Mouse (Mus musculus) embryonic facial prominence, embryonic 12.5 days (tissue): ENCODE measurements at regions not wholly inside any gene's neighbourhood (a gene's known extent, or its start where the extent isn't known, plus 50 kb on each side); places are given as distances from the start of the nearest gene placed in this dataset.
A peak's percentile ranks its signal among the peaks of the same experiment; 100 is the strongest.

Source experiments
- ATAC-seq: fragments of 200-750 bp; cut with Nextera tagmentation; 2 replicates; pipeline ENCODE4 v1.8.0; 2017; ENCODE audit not compliant: insufficient number of reproducible peaks, insufficient read depth, low FRiP score, low TSS enrichment
- H3K27ac ChIP-seq: fragments of 300-500 bp; sonication (generic); 2 replicates; pipeline ENCODE4 v1.5.1; 2016; ENCODE audit warnings: mild to moderate bottlenecking
- H3K27me3 ChIP-seq: fragments of 300-500 bp; sonication (generic); 2 replicates; pipeline ENCODE4 v1.6.1; 2016; ENCODE audit warnings: mild to moderate bottlenecking, moderate library complexity
- H3K36me3 ChIP-seq: fragments of 300-500 bp; sonication (generic); 2 replicates; pipeline ENCODE4 v1.6.1; 2016; ENCODE audit warnings: mild to moderate bottlenecking
- H3K4me1 ChIP-seq: fragments of 300-500 bp; sonication (generic); 2 replicates; pipeline ENCODE4 v1.6.1; 2016
- H3K4me2 ChIP-seq: fragments of 300-500 bp; sonication (generic); replicated peaks from 2 replicates; pipeline ENCODE4 v1.6.1; 2016; ENCODE audit warnings: mild to moderate bottlenecking, moderate library complexity
- H3K4me3 ChIP-seq: fragments of 300-500 bp; sonication (generic); 2 replicates; pipeline ENCODE4 v1.5.1; 2016; ENCODE audit warnings: mild to moderate bottlenecking
- H3K9ac ChIP-seq: fragments of 300-500 bp; sonication (generic); 2 replicates; pipeline ENCODE4 v1.6.1; 2016; ENCODE audit warnings: mild to moderate bottlenecking, moderate library complexity
- H3K9me3 ChIP-seq: fragments of 300-500 bp; sonication (generic); 2 replicates; pipeline ENCODE4 v1.6.1; 2016; ENCODE audit warnings: mild to moderate bottlenecking, moderate library complexity
- WGBS: fragments of 180-500 bp; shearing (Covaris S2); methylation state at CpG from one replicate; pipeline ENCODE4 v1.1.7; 2016; 5-methylcytosine and 5-hydroxymethylcytosine counted together

DNA sequence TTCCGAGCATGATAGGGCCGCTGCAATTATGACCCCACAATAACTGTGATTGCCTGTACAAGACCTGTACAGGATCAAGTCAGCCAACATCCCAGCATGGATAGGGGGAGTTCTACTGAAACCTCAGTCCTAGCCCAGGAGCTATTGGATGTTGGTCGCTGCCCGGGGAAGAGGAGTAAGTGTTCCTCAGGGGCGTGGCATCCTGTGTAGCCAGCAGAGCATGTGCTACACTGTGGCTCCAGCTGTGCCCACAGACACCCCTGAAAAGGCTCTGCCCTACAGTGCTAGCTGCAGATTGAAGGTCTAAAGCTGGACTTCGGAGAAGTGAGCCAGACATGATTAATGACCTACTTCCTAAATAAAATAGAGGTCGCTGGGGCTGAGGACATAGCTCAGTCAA is 317.5 kb upstream of the 3110018I06Rik start:
- Histone ChIP-seq H3K27me3 (no peaks in the 10 kb centered on the region), H3K4me2 (no peak overlapping the region), H3K9ac (no peak overlapping the region), H3K36me3 (no peaks in the 10 kb centered on the region), H3K27ac (no peak overlapping the region), H3K4me1 (no peaks in the 10 kb centered on the region), H3K9me3 (no peaks in the 10 kb centered on the region), H3K4me3 (no peak overlapping the region)
- no peak for ATAC-seq
- 78% methylated on average over 7 of the region's 7 CpGs for WGBS

DNA sequence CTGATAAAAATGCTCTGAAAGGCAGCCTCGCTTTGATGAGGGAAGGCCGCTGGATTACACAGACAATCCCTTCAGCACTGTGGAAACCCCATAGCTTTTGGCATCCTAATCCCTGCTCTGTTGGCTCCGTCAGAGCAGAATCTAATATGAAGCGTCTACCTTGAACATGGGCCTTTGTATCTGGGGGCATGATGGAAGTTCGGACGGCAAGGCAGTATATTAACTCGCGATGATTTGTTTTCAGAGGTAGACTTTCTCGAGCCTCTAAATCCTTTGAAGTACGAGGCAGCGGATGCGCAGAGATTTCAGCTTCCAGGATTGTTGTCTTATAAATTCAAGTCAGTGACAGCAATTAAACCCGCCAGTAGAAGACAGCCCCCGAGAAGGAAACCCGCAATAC is 316.8 kb upstream of the 3110018I06Rik start:
- WGBS, result 85% methylated on average over 15 of the region's 15 CpGs
- H3K9ac ChIP-seq, result no peak overlapping the region
- ATAC-seq, result no peak

DNA sequence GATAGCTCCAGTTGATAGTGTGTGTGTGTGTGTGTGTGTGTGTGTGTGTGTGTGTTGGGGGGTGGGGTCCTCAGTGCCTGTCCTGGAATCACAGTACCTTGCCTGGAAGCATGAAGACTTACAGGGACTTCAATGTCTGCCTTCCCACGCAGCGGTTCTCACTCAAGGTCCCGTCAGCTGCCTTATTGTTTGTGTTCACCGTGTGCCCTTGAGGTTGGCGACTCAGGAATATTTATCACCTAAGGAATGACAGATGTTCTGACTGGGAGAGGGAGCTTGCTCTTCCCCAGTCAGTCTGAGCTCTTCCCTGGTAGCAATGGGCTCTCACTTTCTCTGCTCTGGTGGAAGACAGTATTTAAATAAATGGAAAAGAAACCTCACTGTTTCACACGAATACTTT is 309.8 kb upstream of the 3110018I06Rik start:
- Histone ChIP-seq H3K27me3 (no peaks in the 10 kb centered on the region), H3K4me1 (no peaks in the 10 kb centered on the region; the same call in 1 of the 2 replicates), H3K9ac (no peak overlapping the region), H3K36me3 (no peaks in the 10 kb centered on the region), H3K4me3 (no peak overlapping the region), H3K9me3 (no peaks in the 10 kb centered on the region), H3K4me2 (no peak overlapping the region), H3K27ac (no peak overlapping the region)
- WGBS, result 75% methylated on average over 6 of the region's 6 CpGs
- ATAC-seq, result no peak

More for the DNA sequence above, 316.8 kb upstream of the 3110018I06Rik start:
- Histone ChIP-seq H3K4me3 (no peak overlapping the region), H3K27ac (no peak overlapping the region), H3K4me2 (no peak overlapping the region), H3K36me3 (no peaks in the 10 kb centered on the region), H3K4me1 (no peaks in the 10 kb centered on the region), H3K27me3 (no peaks in the 10 kb centered on the region), H3K9me3 (no peaks in the 10 kb centered on the region)

DNA sequence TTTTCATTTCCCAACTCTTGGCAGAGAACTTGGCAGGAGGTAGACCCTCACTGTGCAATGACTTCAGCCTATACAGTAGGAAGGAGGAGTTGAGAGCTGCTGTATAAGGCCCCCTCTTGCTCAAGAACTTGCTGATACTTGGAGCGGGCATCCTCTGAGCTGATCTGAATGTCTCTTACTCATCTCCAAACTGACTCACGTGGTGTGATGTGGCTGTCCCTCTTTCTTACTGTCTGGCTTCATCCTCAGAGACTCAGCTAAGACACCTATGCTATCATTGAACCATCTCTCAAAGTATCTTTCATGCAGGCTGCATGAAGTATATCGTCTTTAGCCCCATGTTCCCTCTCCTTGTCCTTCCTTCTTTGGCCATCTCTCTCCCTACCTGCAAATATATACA is 307.9 kb upstream of the 3110018I06Rik start:
- Histone ChIP-seq H3K27ac (no peak overlapping the region), H3K4me1 (no peaks in the 10 kb centered on the region; the same call in 1 of the 2 replicates), H3K27me3 (no peaks in the 10 kb centered on the region), H3K4me2 (no peak overlapping the region), H3K9ac (no peak overlapping the region), H3K9me3 (no peaks in the 10 kb centered on the region), H3K36me3 (no peaks in the 10 kb centered on the region), H3K4me3 (no peak overlapping the region)
- no peak for ATAC-seq
- WGBS, result 78% methylated on average over 3 of the region's 3 CpGs

- Histone ChIP-seq H3K4me1 (no peaks in the 10 kb centered on the region; the same call in 1 of the 2 replicates), H3K9me3 (no peaks in the 10 kb centered on the region), H3K27ac (no peak overlapping the region), H3K27me3 (no peaks in the 10 kb centered on the region), H3K36me3 (no peaks in the 10 kb centered on the region), H3K4me3 (no peak overlapping the region), H3K4me2 (no peak overlapping the region), H3K9ac (no peak overlapping the region)
- no peak for ATAC-seq
- 72% methylated on average over 9 of the region's 9 CpGs for WGBS
These were observed 307.1 kb upstream of the 3110018I06Rik start for GRCm38 (mm10) chr12:107181291-107181690.

DNA sequence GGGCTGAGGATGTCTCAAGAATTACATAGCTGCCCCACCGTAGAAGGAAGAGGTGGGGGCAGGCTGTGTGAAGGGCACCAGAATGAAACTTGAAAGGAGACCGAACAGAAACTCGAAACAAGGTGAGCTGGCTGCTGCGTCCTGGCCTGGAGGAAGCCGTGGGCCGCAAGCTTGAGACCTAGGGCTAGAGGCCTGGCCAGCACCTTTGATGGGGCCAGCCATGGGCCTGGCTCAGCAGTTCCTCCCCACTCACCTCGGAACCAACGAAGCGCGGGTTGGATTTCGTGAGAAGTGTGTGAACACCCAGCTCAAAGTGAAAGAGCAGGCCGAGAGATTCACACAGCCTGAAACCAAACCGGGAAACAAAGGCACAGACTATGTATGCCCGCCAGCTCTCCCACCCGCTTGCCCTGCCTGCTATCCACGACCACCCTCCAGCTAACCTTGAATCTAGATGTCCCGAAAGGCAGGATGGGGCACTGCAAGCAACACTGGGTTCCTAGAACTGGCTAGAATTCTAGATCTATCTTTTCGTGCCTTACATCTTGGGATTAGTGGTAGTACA is 306.3 kb upstream of the 3110018I06Rik start:
- Histone ChIP-seq H3K27me3 (no peaks in the 10 kb centered on the region), H3K9ac (no peak overlapping the region), H3K4me1 (no peaks in the 10 kb centered on the region; the same call in 1 of the 2 replicates), H3K4me3 (no peak overlapping the region), H3K36me3 (no peaks in the 10 kb centered on the region), H3K4me2 (no peak overlapping the region), H3K27ac (no peak overlapping the region), H3K9me3 (no peaks in the 10 kb centered on the region)
- ATAC-seq, result no peak
- 91% methylated on average over 18 of the region's 18 CpGs for WGBS

- WGBS, result 54% methylated on average over 9 of the region's 9 CpGs
- H3K36me3 ChIP-seq, result no peaks in the 10 kb centered on the region
- peak overlapping the region; percentile 20; the same call in 1 of the 2 replicates for H3K4me2 ChIP-seq
- H3K27me3 ChIP-seq, result no peaks in the 10 kb centered on the region
- no peaks in the 10 kb centered on the region; the same call in 1 of the 2 replicates for H3K4me1 ChIP-seq
- H3K9me3 ChIP-seq, result no peaks in the 10 kb centered on the region
- H3K9ac ChIP-seq, result no peak overlapping the region
- no peak for ATAC-seq
- no peak overlapping the region for H3K4me3 ChIP-seq
- H3K27ac ChIP-seq, result no peak overlapping the region
These were observed 305.1 kb upstream of the 3110018I06Rik start for GRCm38 (mm10) chr12:107183283-107183682.

DNA sequence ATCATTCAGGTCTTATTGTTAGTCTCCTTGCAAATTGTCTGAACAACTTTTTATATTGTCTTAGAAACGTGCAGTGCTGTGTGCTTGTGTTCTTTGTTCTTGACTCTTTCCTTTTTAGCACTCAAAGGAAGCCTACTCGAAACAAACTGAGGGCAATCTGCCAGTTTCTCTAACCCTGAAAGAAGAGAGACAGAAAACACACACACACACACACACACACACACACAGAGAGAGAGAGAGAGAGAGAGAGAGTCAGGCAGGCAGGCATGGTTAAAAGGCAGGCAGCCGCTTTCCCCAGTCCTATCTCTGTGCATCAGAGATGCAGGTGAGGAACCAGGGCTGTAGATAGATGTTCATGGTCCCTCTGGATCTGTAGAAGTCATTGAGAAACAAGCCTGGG is 304.0 kb upstream of the 3110018I06Rik start:
- Histone ChIP-seq H3K4me2 (no peak overlapping the region), H3K27me3 (no peaks in the 10 kb centered on the region), H3K9ac (no peak overlapping the region), H3K9me3 (no peaks in the 10 kb centered on the region), H3K4me1 (no peaks in the 10 kb centered on the region; the same call in 1 of the 2 replicates), H3K27ac (no peak overlapping the region), H3K36me3 (no peaks in the 10 kb centered on the region), H3K4me3 (no peak overlapping the region)
- ATAC-seq, result no peak
- 51% methylated on average over 3 of the region's 3 CpGs for WGBS

DNA sequence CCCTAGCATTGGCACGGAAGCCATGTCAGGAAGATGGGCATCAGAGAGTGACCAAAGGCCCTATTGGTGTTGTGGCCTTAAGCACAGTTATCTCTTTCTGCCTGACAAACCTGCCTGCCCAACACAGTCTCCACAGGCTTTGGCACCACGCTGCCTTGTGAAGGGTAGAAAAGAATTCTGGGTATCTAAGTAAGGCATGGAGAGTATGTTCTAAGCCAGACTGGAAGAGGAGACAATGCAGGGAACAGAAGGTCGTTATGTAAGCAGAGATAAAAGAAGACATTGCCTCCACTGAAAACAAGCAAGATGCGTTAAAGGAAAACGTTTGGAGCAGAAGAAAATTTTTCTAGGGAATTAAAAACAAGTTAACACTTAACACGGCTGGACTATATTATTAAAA is 302.1 kb upstream of the 3110018I06Rik start:
- ATAC-seq, result no peak
- 82% methylated on average over 6 of the region's 6 CpGs for WGBS

GRCm38 (mm10) chr12:107188055-107188454 is 300.4 kb upstream of the 3110018I06Rik start:
- 77% methylated on average over 5 of the region's 5 CpGs for WGBS

More for the DNA sequence above, 302.1 kb upstream of the 3110018I06Rik start:
- no peak overlapping the region for H3K4me3 ChIP-seq
- no peaks in the 10 kb centered on the region for H3K36me3 ChIP-seq
- no peaks in the 10 kb centered on the region; the same call in 1 of the 2 replicates for H3K4me1 ChIP-seq
- H3K4me2 ChIP-seq, result no peak overlapping the region
- no peaks in the 10 kb centered on the region for H3K9me3 ChIP-seq
- no peak overlapping the region for H3K9ac ChIP-seq
- no peak overlapping the region for H3K27ac ChIP-seq
- no peaks in the 10 kb centered on the region for H3K27me3 ChIP-seq

GRCm38 (mm10) chr12:107198389-107199018 is 289.9 kb upstream of the 3110018I06Rik start:
- Histone ChIP-seq H3K4me2 (no peak overlapping the region), H3K9me3 (no peaks in the 10 kb centered on the region), H3K9ac (no peak overlapping the region), H3K4me1 (no peaks in the 10 kb centered on the region), H3K36me3 (no peaks in the 10 kb centered on the region), H3K27me3 (no peaks in the 10 kb centered on the region), H3K27ac (no peak overlapping the region), H3K4me3 (no peak overlapping the region)
- no peak for ATAC-seq
- WGBS, result 86% methylated on average over 2 of the region's 2 CpGs

More at GRCm38 (mm10) chr12:107188055-107188454, 300.4 kb upstream of the 3110018I06Rik start:
- ATAC-seq, result no peak
- Histone ChIP-seq H3K4me2 (no peak overlapping the region), H3K9me3 (no peaks in the 10 kb centered on the region), H3K4me1 (no peaks in the 10 kb centered on the region; the same call in 1 of the 2 replicates), H3K27me3 (no peaks in the 10 kb centered on the region), H3K27ac (no peak overlapping the region), H3K4me3 (no peak overlapping the region), H3K9ac (no peak overlapping the region), H3K36me3 (no peaks in the 10 kb centered on the region)

- Histone ChIP-seq H3K4me1 (no peaks in the 10 kb centered on the region), H3K27ac (no peak overlapping the region), H3K9ac (no peak overlapping the region), H3K4me3 (no peak overlapping the region), H3K36me3 (no peaks in the 10 kb centered on the region), H3K27me3 (no peaks in the 10 kb centered on the region), H3K9me3 (no peaks in the 10 kb centered on the region), H3K4me2 (no peak overlapping the region)
- WGBS, result 62% methylated on average over 4 of the region's 4 CpGs
- no peak for ATAC-seq
These were observed 287.5 kb upstream of the 3110018I06Rik start for GRCm38 (mm10) chr12:107200903-107201302.
